Mouse (Mus musculus) large intestine, adult 2 months (tissue): Measurements from ENCODE around the gene Mb. TPM values are rescaled to one million over a fixed set of nuclear protein-coding genes. Genes with fewer than 3 reads are reported as not detected.

Experiments
- DNase-seq: peaks from one replicate; pipeline ENCODE4 v3.0.0-alpha.2; 2012; ENCODE audit warnings: low read depth, low spot score
- WGBS: fragments of 180-500 bp; shearing (Covaris S2); methylation state at CpG from one replicate; pipeline ENCODE4 v1.1.7; 2018; 5-methylcytosine and 5-hydroxymethylcytosine counted together
- polyA plus RNA-seq: library from polyadenylated mRNA; depleted of rRNA; stranded (reverse); fragments of >200 nt; gene quantifications from 2 replicates; pipeline ENCODE4 v1.2.3, GENCODE M21; 2012; rRNA removed

Gene Mb
- polyA plus RNA-seq, result 0.16 and 0.60 TPM in 2 replicates

GRCm38 (mm10) chr15:77050570-77050969 is at the start of gene Mb:
Gene Mb (minus strand): TSS chr15:77050670.
- WGBS, result 94% methylated on average over 10 of the region's 10 CpGs
- DNase-seq, result no peak

DNA sequence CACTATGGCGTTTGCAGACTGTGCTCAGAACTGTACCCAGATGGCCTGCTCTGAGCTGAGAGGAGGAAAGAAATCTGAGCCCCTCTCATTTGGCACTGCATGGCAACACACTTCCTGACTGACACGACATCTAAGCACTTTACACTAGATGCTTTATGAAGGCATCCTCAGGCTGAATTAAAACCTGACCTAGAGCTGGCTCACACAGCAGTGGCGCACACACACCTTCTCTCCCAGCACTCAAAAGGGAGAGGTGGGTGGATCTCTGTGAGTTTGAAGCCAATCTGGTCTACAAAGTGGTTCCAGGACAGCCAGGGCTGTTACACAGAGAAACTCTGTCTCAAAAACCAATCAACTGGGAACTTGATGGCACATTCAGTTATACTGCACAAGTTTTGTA is 49.3 kb upstream of the Mb start:
- 82% methylated on average over 3 of the region's 3 CpGs for WGBS
- DNase-seq, result no peak

GRCm38 (mm10) chr15:77097358-77097757 is 46.9 kb upstream of the Mb start:
- 96% methylated on average over 6 of the region's 6 CpGs for WGBS

DNA sequence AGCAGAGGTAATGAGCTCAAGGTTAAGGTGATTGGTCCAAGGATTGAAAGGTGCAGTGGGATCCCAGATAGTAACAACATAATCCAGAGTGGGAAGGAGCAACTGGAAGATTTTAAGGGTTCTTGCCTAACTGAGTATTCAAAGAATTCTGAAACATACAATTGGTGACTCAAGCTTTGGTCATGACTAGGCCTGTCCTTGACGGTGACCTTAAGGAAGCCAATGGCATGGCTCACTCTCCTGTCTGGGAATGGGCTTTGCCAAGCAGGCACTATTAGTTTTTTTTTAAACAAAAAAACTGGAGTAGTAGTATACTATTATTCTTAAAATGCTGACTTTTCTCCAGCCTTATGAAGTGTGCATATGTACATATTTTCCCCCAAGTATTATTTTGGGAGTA is 44.7 kb upstream of the Mb start:
- DNase-seq, result no peak
- 94% methylated on average over 1 of the region's 1 CpGs for WGBS

More at GRCm38 (mm10) chr15:77097358-77097757, 46.9 kb upstream of the Mb start:
- no peak for DNase-seq

DNA sequence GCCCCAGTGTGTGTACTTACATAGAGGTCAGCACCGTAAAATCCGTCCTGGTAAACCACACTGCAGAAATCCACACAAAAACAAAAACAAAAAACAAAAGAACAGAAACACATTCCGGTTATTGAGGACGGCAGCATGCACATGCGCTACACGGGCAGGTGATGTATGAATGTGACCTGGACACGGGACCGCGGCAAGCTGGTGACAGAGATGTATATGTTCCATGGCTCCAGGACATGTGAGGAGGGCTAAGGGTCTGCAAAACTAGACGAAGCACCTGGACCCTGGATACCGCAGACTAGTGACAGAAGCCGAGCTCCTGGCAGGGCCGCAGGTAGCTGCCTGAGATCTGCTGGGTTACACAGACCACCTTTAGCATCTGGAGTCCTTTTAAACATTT is 44.0 kb upstream of the Mb start:
- DNase-seq, result no peak
- 95% methylated on average over 13 of the region's 13 CpGs for WGBS

DNA sequence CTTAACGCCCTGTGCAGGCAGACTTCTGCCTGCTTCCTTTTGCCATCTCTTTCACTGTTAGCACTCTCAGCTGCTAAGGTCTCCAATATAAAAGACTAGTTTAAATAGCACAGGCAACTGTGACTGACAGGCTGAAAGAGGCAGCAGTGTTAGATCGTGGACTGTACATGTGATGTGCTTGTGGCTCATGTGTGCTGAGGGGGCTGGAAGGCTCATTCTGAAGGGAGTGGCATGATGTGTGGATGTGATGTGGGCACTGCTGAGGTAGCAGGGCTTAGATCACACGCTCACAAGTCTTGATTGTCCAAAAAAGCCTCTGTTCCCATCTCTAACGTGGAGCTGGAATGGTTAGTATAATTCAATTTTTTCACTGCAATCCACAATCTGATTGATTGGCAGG is 40.9 kb upstream of the Mb start:
- DNase-seq, result no peak
- whole genome bisulfite sequencing, result 86% methylated on average over 4 of the region's 4 CpGs

DNA sequence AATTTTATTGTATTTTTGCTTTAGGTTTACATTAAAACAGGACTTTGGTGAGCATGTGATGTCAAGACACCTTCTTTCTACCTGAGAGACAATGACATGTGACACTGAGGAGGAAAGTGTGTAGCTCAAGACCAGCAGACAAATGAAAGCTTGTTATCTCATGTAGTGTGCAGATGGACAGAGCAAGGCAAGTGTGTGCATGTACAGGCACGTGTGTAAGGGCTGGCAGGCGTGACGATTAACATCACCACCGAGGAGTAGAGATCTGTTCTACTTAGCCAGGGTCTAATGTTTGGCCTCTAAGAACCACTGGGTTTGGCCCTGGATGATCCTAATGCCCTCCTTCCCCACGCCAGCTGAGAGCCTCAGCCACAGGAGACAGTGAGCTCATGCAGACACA is 40.1 kb upstream of the Mb start:
- DNase-seq, result no peak
- 83% methylated on average over 5 of the region's 5 CpGs for WGBS

GRCm38 (mm10) chr15:77089249-77089648 is 38.8 kb upstream of the Mb start:
- no peak for DNase-seq
- 81% methylated on average over 11 of the region's 11 CpGs for WGBS

GRCm38 (mm10) chr15:77086488-77086887 is 36.0 kb upstream of the Mb start:
- WGBS, result 89% methylated on average over 1 of the region's 1 CpGs
- no peak for DNase-seq

- no peak for DNase-seq
- 88% methylated on average over 7 of the region's 7 CpGs for WGBS
Observed at GRCm38 (mm10) chr15:77085818-77086217, 35.3 kb upstream of the Mb start.

- 77% methylated on average over 5 of the region's 5 CpGs for WGBS
- DNase-seq, result no peak
Observed at GRCm38 (mm10) chr15:77081454-77081853, 31.0 kb upstream of the Mb start.

GRCm38 (mm10) chr15:77080684-77081254 is 30.3 kb upstream of the Mb start:
- no peak for DNase-seq
- 78% methylated on average over 14 of the region's 14 CpGs for WGBS

GRCm38 (mm10) chr15:77079890-77080361 is 29.5 kb upstream of the Mb start:
- DNase-seq, result no peak
- 79% methylated on average over 11 of the region's 11 CpGs for WGBS

DNA sequence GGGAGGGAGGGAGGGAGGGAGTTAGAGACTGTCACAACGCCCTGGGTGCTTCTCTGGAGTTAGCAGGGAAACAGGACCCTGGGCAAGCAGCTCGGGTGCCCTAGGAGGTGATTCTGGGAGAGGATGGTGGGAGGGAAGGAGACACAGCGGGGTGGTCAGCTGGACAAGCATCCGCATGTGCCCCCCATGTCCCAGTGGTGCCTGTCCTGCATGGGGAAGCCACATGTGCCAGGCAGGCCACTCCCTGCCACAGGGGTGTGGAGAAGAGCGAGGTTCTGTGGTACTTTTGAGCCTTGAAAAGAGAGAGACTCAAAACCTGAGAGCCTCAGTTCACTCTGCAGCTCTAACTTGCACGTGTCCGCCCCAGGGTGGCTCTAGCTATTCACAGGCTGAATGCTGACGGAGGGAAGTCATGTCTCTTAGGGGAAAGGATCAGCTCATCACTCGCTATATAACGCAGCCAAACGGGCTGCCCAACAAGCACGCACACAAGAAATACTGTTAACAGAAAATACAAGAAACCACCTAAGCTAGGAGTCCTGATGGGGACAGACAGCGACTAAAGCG is 28.9 kb upstream of the Mb start:
- WGBS, result 93% methylated on average over 14 of the region's 14 CpGs
- DNase-seq, result no peak

GRCm38 (mm10) chr15:77078786-77079185 is 28.3 kb upstream of the Mb start:
- no peak for DNase-seq
- 72% methylated on average over 3 of the region's 3 CpGs for WGBS

DNA sequence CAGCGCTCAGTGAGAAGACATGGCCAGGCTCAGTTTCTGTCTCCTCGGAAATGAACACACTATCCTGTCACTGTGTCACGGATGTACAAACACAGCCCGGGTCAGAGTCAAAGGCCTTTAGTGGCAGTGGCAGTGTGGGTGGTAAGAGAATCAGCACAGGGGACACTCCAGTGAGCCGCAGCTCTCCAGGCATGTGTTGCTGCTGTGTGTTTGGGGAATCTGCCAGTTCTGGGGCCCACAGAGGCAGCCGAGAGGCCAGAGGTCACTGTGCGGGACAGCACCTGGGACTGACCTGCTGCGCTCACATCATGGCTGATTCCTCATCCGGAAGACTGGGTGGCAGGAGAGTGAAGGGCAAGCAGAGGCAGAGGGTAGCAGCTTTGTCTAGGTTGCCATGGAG is 27.4 kb upstream of the Mb start:
- 91% methylated on average over 9 of the region's 9 CpGs for WGBS
- no peak for DNase-seq

- WGBS, result 81% methylated on average over 3 of the region's 3 CpGs
Observed at GRCm38 (mm10) chr15:77076523-77076922, 26.1 kb upstream of the Mb start.

GRCm38 (mm10) chr15:77072556-77073163 is 22.2 kb upstream of the Mb start:
- peak; percentile 39 for DNase-seq
- WGBS, result 38% methylated on average over 4 of the region's 4 CpGs

More at GRCm38 (mm10) chr15:77076523-77076922, 26.1 kb upstream of the Mb start:
- no peak for DNase-seq

GRCm38 (mm10) chr15:77071501-77071900 is 21.0 kb upstream of the Mb start:
- no peak for DNase-seq
- 43% methylated on average over 10 of the region's 10 CpGs for WGBS

GRCm38 (mm10) chr15:77070745-77071268 is 20.3 kb upstream of the Mb start:
- DNase-seq, result no peak

DNA sequence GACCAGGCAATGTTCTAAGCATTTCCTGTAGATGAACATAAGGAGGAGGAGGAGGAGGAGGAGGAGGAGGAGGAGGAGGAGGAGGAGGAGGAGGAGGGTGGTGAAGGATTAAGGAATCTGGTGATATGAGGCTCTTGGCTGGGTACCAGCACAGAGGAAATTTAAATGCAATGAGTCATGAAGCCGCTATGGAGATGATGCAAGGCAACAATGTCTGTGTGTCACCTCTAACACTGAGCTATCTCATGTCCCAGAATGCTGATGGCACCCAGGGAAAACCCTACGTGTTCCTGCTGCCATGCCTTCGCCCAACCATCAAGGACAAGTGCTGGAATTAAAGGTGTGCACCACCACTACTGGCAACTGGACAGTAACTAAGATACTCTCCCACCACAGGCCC is 18.5 kb upstream of the Mb start:
- DNase-seq, result no peak
- 56% methylated on average over 3 of the region's 3 CpGs for WGBS

More at GRCm38 (mm10) chr15:77070745-77071268, 20.3 kb upstream of the Mb start:
- WGBS, result 89% methylated on average over 11 of the region's 11 CpGs
